Mouse (Mus musculus) embryonic facial prominence, embryonic 15.5 days (tissue): ENCODE measurements around the gene Klk7. TPM values are rescaled to one million over a fixed set of nuclear protein-coding genes. Genes with fewer than 3 reads are reported as not detected.

Experiments
- ATAC-seq: fragments of 200-750 bp; cut with Nextera tagmentation; 2 replicates; pipeline ENCODE4 v1.8.0; 2017; ENCODE audit warnings: low read depth, moderate TSS enrichment; ENCODE audit not compliant: insufficient number of reproducible peaks, low FRiP score, low TSS enrichment
- H3K27ac ChIP-seq: fragments of 300-500 bp; sonication (generic); replicated peaks from 2 replicates; pipeline ENCODE4 v1.5.1; 2015; ENCODE audit warnings: mild to moderate bottlenecking, inconsistent platforms
- H3K27me3 ChIP-seq: fragments of 300-500 bp; sonication (generic); 2 replicates; pipeline ENCODE4 v1.6.1; 2015; ENCODE audit warnings: inconsistent platforms
- H3K36me3 ChIP-seq: fragments of 300-500 bp; sonication (generic); 2 replicates; pipeline ENCODE4 v1.6.1; 2015; ENCODE audit warnings: mild to moderate bottlenecking, inconsistent platforms
- H3K4me1 ChIP-seq: fragments of 300-500 bp; sonication (generic); 2 replicates; pipeline ENCODE4 v1.6.1; 2015; ENCODE audit warnings: inconsistent platforms
- H3K4me2 ChIP-seq: fragments of 300-500 bp; sonication (generic); replicated peaks from 2 replicates; pipeline ENCODE4 v1.6.1; 2015; ENCODE audit warnings: mild to moderate bottlenecking, inconsistent platforms
- H3K4me3 ChIP-seq: fragments of 300-500 bp; sonication (generic); replicated peaks from 2 replicates; pipeline ENCODE4 v1.5.1; 2015; ENCODE audit warnings: mild to moderate bottlenecking, inconsistent platforms
- H3K9ac ChIP-seq: fragments of 300-500 bp; sonication (generic); 2 replicates; pipeline ENCODE4 v1.6.1; 2015; ENCODE audit warnings: inconsistent platforms
- H3K9me3 ChIP-seq: fragments of 300-500 bp; sonication (generic); replicated peaks from 2 replicates; pipeline ENCODE4 v1.6.1; 2016; ENCODE audit warnings: inconsistent platforms
- WGBS: fragments of 180-500 bp; shearing (Covaris S2); methylation state at CpG from one replicate; pipeline ENCODE4 v1.1.7; 2015; 5-methylcytosine and 5-hydroxymethylcytosine counted together
- polyA plus RNA-seq: library from polyadenylated mRNA; unstranded; fragments of >200 nt; fragmentation: Nextera tagmentation; extraction: Ambion mirVana; gene quantifications from 2 replicates; pipeline ENCODE4 v1.2.1, GENCODE M21; 2015

Gene Klk7
- polyA plus RNA-seq, 1 experiment from 2014 or later: 19.1 TPM

DNA sequence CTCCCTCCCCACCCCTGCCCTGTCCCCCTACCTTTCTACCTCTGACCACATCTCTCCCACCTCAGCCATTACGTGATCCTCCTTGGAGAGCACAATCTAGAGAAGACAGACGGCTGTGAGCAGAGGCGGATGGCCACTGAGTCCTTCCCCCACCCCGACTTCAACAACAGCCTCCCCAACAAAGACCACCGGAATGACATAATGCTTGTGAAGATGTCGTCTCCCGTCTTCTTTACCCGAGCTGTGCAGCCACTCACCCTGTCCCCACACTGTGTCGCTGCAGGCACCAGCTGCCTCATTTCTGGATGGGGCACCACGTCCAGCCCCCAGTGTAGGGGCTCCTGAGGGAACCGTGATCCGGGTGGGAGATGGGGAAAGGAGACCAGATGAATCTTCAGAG is 33.7 kb upstream of the Klk7 start:
- WGBS: 86% methylated on average over 12 of the region's 12 CpGs

DNA sequence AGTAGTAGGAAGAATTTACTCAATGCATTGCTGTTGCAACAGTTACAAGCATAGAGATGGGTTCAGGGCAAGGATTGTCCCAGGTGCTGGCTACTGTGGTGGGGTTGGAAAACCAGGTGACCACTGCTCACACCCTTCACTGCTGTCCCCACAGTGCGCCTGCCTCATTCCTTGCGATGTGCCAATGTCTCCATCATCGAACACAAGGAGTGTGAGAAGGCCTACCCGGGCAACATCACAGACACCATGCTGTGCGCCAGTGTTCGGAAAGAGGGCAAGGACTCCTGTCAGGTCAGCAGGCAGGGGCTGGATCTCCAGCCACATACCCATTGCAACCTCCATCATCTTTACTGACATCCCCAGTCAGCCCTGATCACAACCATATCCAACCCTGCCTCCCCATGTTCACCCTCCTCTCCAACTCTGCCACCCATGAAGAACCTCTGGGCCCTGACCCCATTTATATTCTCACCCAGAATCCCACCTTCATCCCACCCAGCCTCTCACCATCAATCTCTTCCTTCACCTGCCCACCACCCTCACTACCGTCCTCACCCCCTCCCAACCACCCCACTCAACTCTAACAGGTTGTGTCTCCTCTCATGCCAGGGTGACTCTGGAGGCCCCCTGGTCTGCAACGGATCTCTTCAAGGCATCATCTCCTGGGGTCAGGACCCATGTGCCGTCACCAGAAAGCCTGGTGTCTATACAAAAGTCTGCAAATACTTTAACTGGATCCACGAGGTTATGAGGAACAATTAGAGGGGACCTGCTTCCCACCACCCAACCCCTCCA is 32.7 kb upstream of the Klk7 start:
- WGBS: 86% methylated on average over 10 of the region's 10 CpGs
- H3K4me1 ChIP-seq: peaks cover 18% of the 10 kb centered on the region
- no peak for ATAC-seq
- peaks cover 3% of the 10 kb centered on the region; the same call in 1 of the 2 replicates for H3K27me3 ChIP-seq
- no peak overlapping the region for H3K4me3 ChIP-seq
- H3K36me3 ChIP-seq: no peaks in the 10 kb centered on the region
- no peak overlapping the region for H3K9ac ChIP-seq
- H3K4me2 ChIP-seq: no peak overlapping the region
- H3K9me3 ChIP-seq: no peaks in the 10 kb centered on the region
- no peak overlapping the region for H3K27ac ChIP-seq

More for the DNA sequence above, 33.7 kb upstream of the Klk7 start:
- Histone ChIP-seq H3K9ac (no peak overlapping the region), H3K4me3 (no peak overlapping the region), H3K27ac (no peak overlapping the region), H3K9me3 (no peaks in the 10 kb centered on the region), H3K27me3 (no peaks in the 10 kb centered on the region), H3K36me3 (no peaks in the 10 kb centered on the region), H3K4me1 (peaks cover 13% of the 10 kb centered on the region; the same call in 1 of the 2 replicates), H3K4me2 (no peak overlapping the region)
- no peak for ATAC-seq

DNA sequence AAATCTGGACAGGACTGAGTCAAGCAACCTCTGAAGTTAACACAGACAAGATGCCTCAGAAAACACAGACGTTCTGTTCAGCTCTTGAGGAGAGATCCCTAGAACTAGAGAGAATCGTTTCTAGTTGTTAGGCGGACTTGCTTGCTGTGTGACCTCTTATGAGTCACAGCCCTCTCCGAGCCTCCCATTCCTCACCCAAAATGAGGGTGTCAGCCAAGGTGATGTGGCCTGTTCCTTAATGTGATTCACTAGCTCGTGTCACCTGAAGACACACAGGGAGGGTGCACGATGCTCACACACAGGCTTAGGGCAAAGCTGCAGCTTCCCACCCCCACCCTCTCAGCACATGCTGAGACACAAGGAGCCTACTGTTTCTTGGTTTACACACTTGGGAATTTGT is 30.9 kb upstream of the Klk7 start:
- ATAC-seq: no peak
- WGBS: 39% methylated on average over 6 of the region's 6 CpGs
- Histone ChIP-seq H3K36me3 (no peaks in the 10 kb centered on the region), H3K4me2 (no peak overlapping the region), H3K9ac (no peak overlapping the region), H3K27ac (peak overlapping the region; percentile 81), H3K4me1 (peaks cover 15% of the 10 kb centered on the region), H3K4me3 (no peak overlapping the region), H3K9me3 (no peaks in the 10 kb centered on the region), H3K27me3 (peaks cover 7% of the 10 kb centered on the region; the same call in 1 of the 2 replicates)

DNA sequence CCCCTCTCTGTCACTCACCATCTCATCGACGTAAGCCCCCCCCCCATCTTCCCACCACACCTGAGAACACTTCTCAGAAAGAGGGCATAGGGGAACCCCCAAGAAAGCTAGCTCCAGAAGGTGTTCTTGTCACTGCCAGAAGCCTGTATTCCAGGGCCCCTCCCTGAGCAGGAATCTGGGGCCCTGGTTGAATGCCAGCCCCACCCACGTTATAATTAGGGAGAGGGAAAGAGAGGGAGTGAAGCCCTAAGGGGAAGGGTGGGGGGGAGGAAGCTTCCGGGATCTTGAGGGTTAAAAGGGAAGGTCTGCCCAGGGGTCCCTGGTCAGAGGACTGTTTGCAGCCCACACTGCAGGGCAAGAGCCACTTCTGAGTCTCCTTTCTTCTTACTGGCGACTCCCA is 30.3 kb upstream of the Klk7 start, which contains the start of gene Klk10:
Gene Klk10, plus strand, starts transcription at position 290 of the 400 bp plus-strand sequence.
- Histone ChIP-seq H3K4me1 (peaks cover 15% of the 10 kb centered on the region), H3K4me2 (peak within 1 kb of the TSS; percentile 62; the same call in 1 of the 2 replicates), H3K4me3 (peak within 1 kb of the TSS; percentile 13; the same call in 1 of the 2 replicates), H3K27ac (peak within 1 kb of the TSS; percentile 81), H3K36me3 (no peaks in the 10 kb centered on the region), H3K9ac (no peak within 1 kb of the TSS), H3K9me3 (no peaks in the 10 kb centered on the region), H3K27me3 (peaks cover 7% of the 10 kb centered on the region; the same call in 1 of the 2 replicates)
- ATAC-seq: no peak
- 31% methylated on average over 5 of the region's 5 CpGs for WGBS

DNA sequence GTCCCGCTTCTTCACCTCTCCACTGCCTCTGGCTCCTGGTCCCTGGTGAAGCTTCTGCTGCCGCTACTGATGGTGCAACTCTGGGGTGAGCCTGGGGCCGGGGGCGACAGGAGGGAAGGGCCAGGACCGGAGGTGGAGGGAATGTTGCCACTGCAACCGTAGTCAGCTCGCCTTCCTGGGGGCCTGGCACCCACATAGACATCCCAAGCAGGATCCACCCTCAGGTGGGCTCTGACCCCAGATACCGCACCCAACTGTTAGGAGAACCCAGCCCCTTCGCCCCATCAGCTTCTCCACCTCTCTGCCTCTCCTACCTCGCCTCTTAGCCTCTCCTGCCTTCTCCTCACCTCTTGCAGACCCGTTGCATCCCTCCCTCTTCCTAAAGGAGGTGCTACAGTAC is 29.6 kb upstream of the Klk7 start:
- Histone ChIP-seq H3K9me3 (no peaks in the 10 kb centered on the region), H3K4me3 (peak overlapping the region; percentile 13; the same call in 1 of the 2 replicates), H3K4me2 (peak overlapping the region; percentile 62; the same call in 1 of the 2 replicates), H3K36me3 (no peaks in the 10 kb centered on the region), H3K27me3 (peaks cover 7% of the 10 kb centered on the region; the same call in 1 of the 2 replicates), H3K9ac (no peak overlapping the region), H3K27ac (peak overlapping the region; percentile 81), H3K4me1 (peaks cover 15% of the 10 kb centered on the region)
- ATAC-seq: no peak
- 71% methylated on average over 11 of the region's 11 CpGs for WGBS

DNA sequence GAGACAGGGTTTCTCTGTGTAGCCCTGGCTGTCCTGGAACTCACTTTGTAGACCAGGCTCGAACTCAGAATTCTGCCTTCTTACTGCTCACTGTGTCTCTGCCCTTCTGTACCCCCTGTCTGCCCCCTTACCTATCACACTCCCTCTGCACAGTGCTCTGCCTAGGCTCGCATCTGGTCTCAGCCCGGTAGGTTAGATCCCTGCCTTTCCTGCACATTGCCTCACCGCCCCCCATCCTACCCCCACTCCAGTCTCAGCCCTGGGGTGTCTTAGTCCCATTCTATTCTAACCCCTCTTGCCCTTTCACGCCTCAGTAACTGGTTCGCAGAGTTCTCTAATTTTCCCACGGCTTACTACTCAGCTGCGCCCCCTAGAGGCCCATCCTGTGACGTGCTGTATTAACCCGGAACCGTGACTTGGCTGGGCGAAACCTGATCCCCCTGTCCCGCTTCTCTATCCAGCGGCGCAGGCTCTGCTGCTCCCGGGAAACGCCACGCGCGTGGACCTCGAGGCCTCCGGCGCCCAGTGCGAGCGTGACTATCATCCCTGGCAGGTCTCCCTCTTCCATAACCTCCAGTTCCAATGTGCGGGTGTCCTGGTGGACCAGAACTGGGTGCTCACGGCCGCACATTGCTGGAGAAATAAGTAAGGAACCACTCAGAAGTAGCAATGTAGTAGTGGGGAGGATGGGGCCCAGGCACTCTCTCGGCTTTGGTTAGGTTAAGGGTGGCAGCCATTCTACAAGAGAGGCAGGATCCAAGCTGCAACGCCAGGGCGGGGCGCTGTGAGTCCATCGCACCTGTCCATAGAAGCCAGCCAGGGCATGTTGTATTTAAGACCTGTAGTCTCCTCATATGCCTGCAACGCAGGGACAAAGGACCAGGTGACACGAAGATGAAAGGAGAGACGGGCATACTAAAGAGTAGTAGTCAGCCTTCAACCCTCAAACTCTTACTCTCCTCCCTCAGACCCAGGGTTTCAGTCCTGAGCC is 28.5 kb upstream of the Klk7 start:
- Histone ChIP-seq H3K4me1 (peaks cover 15% of the 10 kb centered on the region), H3K9ac (0 out of 2 replicates have a peak overlapping the region, but pooled peaks have one; percentile 23), H3K4me2 (peak overlapping the region; percentile 62), H3K36me3 (no peaks in the 10 kb centered on the region), H3K9me3 (no peaks in the 10 kb centered on the region), H3K27ac (peak overlapping the region; percentile 49; the same call in 1 of the 2 replicates), H3K27me3 (peaks cover 7% of the 10 kb centered on the region; the same call in 1 of the 2 replicates), H3K4me3 (peak overlapping the region; percentile 35)
- peak; percentile 60; the same call in 1 of the 2 replicates for ATAC-seq
- WGBS: 6% methylated on average over 36 of the region's 36 CpGs

DNA sequence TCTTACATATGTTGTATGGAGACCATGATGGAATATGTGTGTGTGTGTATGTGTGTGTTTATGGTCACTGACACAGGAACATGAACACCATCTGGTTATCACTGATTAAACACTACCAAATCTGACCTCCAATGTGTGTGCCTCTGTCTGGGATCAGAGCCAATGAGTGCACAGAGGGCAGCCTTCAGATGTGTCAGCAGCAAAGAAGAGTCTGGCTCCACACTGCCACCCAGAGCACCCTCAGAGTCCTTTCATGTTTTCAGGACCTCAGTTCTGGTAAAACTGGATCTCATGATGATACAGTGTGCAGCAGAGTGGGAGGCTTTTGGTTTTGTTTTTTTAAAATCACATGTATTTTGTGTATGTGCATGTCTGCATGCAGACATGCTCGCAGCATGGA is 25.8 kb upstream of the Klk7 start:
- Histone ChIP-seq H3K27ac (no peak overlapping the region), H3K27me3 (peaks cover 7% of the 10 kb centered on the region; the same call in 1 of the 2 replicates), H3K36me3 (no peaks in the 10 kb centered on the region), H3K9me3 (no peaks in the 10 kb centered on the region), H3K4me1 (peaks cover 15% of the 10 kb centered on the region), H3K4me2 (no peak overlapping the region), H3K9ac (no peak overlapping the region), H3K4me3 (no peak overlapping the region)
- no peak for ATAC-seq
- 70% methylated on average over 1 of the region's 1 CpGs for WGBS

DNA sequence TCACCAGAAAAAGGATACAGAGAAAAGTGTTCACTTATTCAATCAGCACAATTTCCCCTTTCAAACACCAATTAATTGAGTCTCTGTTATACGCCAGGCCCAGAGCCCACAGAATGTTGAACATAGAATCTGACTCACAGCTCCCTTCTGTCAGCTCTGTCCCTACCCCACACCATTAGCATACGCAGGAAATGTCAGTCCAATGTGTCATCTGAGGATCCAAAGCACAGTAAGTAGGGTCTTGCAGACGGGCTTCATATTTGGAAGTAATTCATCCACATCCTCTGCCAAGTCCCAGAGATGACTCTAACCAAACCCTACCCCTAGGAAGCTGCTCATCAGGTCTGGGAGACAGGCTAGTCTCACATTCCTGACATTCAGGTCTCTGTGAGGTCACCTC is 23.0 kb upstream of the Klk7 start:
- Histone ChIP-seq H3K4me3 (no peak overlapping the region), H3K4me2 (no peak overlapping the region), H3K36me3 (no peaks in the 10 kb centered on the region), H3K9ac (no peak overlapping the region), H3K4me1 (no peaks in the 10 kb centered on the region), H3K27ac (no peak overlapping the region), H3K27me3 (peaks cover 7% of the 10 kb centered on the region; the same call in 1 of the 2 replicates), H3K9me3 (no peaks in the 10 kb centered on the region)
- no peak for ATAC-seq
- 56% methylated on average over 3 of the region's 3 CpGs for WGBS

DNA sequence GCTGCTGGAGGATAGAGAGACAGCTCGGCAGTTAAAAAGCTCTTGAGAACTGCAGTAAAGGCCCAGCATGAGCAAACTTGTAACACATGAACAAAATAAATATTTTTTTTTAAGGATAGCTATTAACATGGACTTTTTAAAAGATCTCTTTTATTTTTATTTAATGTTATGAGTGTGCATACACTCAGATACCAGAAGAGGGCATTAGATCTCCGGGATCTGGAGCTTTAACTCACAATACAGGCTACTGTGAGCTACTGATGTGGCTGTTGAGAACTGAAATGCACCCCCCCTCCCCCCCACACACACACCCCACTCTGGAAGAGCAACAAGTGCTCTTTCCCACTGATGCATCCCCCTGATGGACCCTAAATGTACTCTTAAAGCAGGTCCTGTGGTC is 21.8 kb upstream of the Klk7 start:
- Histone ChIP-seq H3K4me1 (no peaks in the 10 kb centered on the region), H3K36me3 (no peaks in the 10 kb centered on the region), H3K4me3 (no peak overlapping the region), H3K9me3 (no peaks in the 10 kb centered on the region), H3K4me2 (no peak overlapping the region), H3K9ac (no peak overlapping the region), H3K27me3 (no peaks in the 10 kb centered on the region), H3K27ac (no peak overlapping the region)
- no peak for ATAC-seq
- WGBS: 58% methylated on average over 2 of the region's 2 CpGs

DNA sequence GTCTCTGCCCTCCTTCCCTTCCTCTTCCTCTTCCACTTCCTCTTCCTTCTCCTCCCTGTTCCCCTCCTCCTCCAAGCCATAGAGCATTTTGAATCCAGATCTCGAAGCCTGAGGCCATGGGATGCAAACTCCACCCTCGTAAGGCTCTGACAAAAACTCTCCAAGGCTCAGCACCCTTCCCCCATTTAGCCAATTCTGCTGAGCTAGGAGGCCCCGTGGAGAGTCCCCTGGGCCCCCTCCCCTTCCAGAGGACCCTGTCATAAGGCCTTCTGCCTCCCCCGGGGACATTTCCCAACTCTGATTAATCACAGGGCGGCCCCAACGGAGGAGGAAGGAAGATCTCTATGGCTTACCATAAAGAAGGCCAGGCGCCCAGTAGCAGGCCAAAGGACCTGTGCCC is 19.5 kb upstream of the Klk7 start, which contains the start of gene Klk9:
Gene Klk9, plus strand, starts transcription at position 301 of the 400 bp plus-strand sequence.
- ATAC-seq: no peak
- Histone ChIP-seq H3K9me3 (no peaks in the 10 kb centered on the region), H3K27me3 (peaks cover 10% of the 10 kb centered on the region), H3K36me3 (no peaks in the 10 kb centered on the region), H3K4me3 (no peak within 1 kb of the TSS), H3K27ac (peak within 1 kb of the TSS; percentile 48), H3K4me1 (peaks cover 9% of the 10 kb centered on the region), H3K9ac (no peak within 1 kb of the TSS), H3K4me2 (no peak within 1 kb of the TSS)
- 67% methylated on average over 7 of the region's 7 CpGs for WGBS

DNA sequence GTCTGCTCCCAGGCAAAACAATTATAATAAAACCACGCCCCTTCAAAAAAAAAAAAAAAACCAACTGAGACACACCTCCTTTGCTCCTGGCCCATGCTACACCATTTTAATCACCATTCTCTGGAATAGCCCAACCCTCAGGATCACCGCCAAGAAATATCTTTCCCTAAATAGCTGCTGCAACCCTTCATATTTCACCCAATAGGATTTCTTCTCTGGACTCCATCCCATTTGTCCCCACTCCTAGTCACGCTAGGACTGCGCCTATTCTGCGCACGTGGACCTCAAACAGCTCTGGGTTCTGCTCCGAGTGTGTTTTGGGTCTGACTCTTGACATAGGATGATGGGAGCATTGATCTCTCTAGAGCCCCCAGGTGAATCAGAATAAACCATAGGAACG is 14.7 kb upstream of the Klk7 start:
- H3K27me3 ChIP-seq: peaks cover 10% of the 10 kb centered on the region
- peaks cover 17% of the 10 kb centered on the region for H3K4me1 ChIP-seq
- H3K36me3 ChIP-seq: no peaks in the 10 kb centered on the region
- 5% methylated on average over 8 of the region's 8 CpGs for WGBS
- H3K4me2 ChIP-seq: peak overlapping the region; percentile 78
- no peak for ATAC-seq
- no peaks in the 10 kb centered on the region for H3K9me3 ChIP-seq
- H3K4me3 ChIP-seq: peak overlapping the region; percentile 52
- H3K9ac ChIP-seq: no peak overlapping the region
- H3K27ac ChIP-seq: no peak overlapping the region; the same call in 1 of the 2 replicates
